Mouse (Mus musculus): ENCODE data around the gene Cyp27b1.
A peak's percentile ranks its signal among the peaks of the same experiment; 100 is the strongest.
"Not testable (repeated sequence)": the region's sequence is repeated elsewhere in the genome, so short reads cannot be mapped to it uniquely, and the experiment has no call there.

Cyp27b1 gene

DNA sequence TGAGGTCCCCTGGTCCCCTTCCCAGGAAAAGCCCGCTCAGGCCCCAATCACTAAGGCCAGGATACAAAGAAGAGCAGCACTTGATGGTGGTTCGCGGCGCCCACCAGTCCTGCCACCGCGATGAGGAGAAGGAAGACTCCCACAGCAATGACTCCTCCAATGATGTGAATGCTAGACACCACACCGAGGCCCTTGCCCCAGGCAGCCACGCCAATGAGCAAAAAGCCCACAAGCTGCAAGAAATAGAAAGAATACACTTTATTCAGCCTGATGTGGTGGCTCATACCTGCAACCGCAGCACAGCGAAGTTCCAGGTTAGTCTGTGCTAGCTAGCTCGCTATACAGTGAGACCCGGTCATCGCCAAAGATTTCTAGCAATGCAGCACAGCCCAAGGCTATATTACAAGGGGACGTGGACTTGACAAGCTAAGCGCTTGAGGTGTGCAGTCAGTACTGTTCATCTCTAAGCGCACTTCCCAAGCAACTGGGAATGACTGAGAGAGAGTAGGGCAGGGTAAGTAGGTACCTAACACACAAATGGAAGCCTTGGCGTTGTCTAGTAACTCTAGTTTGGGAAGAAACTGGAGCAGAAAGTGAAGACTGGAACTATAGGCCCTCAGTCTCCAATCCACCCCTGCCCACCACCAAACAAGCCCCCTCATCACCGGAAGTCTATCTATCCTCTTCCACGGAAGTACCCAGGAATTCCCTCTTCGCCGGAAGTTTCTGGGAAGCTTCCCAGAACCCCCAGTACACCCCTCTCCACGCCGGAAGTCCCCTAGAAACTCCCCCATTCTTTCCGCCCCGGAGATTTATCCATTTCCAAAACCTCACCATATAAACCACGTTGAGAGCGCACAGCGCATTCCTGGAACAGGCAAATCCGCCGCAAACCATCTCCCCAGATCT is 21.5 kb downstream of the Cyp27b1 start:
- peak in 1 of 2 experiments; percentile 55 for DNase-seq (ENCODE audit: low spot score in 2 of 2)

- DNase-seq (ENCODE audit: low spot score in 2 of 2), result peak; percentile 63 to 80
Observed at GRCm38 (mm10) chr10:127070190-127071121, 22.4 kb downstream of the Cyp27b1 start, which contains the start of gene Tspan31. Gene Tspan31 (minus strand): TSS chr10:127070264.

DNA sequence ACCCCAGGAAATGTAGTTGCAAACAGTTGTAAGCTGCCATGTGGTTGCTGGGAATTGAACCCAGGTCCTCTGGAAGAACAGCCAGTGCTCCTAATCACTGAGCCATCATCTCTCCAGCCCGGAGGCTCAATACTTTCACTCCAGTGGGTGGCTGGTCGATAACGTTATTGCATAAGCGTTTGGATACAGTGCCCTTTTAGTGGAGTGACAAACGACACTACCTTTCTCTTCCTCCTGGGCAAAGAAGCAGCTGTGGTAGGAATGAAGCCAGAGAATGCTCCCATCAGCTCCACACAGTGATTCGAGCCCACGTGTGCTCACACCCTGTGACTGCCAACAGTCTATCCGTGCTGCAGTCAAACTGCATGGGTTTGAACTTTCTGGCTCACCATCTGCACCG is 23.2 kb downstream of the Cyp27b1 start:
- no peak for DNase-seq (ENCODE audit: low spot score in 2 of 2)

DNA sequence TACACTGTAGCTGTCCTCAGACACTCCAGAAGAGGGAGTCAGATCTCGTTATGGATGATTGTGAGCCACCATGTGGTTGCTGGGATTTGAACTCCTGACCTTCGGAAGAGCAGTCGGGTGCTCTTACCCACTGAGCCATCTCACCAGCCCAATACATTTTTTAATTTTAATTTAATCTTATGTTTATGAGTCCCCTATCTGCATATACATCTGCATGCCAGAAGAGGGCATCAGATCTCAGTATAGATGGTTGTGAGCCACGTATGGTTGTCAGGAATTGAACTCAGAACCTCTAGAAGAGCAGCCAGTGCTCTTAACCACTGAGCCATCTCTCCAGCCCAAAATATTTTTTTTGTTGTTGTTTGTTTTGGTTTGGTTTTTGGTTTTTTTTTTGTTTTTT is 24.2 kb downstream of the Cyp27b1 start:
- not testable (repeated sequence) for DNase-seq (ENCODE audit: low spot score in 2 of 2)

GRCm38 (mm10) chr10:127072969-127073368 is 24.9 kb downstream of the Cyp27b1 start:
- DNase-seq (ENCODE audit: low spot score in 2 of 2), result not testable (repeated sequence)

DNA sequence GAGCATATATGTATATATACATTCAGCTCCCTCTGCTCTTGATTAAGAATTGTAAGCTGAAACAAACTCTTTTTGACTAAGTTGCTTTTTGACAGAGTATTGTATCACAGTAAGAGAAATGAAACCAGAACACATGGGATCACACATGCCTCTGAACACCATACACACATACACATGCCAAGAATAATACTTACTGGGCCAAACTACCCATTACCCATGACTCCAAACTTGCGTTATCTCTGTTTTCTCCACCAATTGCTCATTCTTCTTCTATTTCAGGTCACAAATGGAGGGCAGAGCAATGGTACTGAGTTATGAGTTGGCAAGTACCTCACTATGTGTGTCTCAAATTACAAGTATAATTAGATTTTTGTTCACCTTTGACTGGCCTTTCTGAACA is 25.9 kb downstream of the Cyp27b1 start:
- DNase-seq (ENCODE audit: low spot score in 2 of 2), result no peak

- no peak for DNase-seq (ENCODE audit: low spot score in 2 of 2)
Observed at GRCm38 (mm10) chr10:127075080-127075479, 27.0 kb downstream of the Cyp27b1 start, which contains the start of gene Agap2. Gene Agap2 (plus strand): TSS chr10:127075284.

- no peak for DNase-seq (ENCODE audit: low spot score in 2 of 2)
Observed at GRCm38 (mm10) chr10:127075651-127076050, 27.6 kb downstream of the Cyp27b1 start.

DNA sequence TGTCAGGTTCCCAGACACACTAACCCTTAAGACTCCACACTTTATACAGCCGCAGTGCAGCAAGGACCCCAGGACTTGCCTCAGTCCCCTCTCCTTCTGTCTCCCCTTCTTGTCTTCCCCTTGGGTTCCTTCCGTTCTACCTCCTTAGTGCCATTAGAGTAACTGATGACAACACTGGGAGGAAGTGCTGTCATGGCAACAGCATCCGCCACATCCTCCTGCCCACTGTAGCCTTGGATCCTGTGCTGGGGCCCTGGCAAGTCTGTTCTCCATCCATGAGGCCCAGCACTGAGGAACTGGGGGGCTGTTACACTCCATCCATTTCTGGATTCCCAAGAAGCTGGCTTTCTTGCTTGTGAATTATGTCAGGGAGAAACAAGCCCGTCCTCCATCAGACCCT is 28.0 kb downstream of the Cyp27b1 start:
- no peak for DNase-seq (ENCODE audit: low spot score in 2 of 2)

- no peak for DNase-seq (ENCODE audit: low spot score in 2 of 2)
Observed at GRCm38 (mm10) chr10:127077515-127077914, 29.5 kb downstream of the Cyp27b1 start.

DNA sequence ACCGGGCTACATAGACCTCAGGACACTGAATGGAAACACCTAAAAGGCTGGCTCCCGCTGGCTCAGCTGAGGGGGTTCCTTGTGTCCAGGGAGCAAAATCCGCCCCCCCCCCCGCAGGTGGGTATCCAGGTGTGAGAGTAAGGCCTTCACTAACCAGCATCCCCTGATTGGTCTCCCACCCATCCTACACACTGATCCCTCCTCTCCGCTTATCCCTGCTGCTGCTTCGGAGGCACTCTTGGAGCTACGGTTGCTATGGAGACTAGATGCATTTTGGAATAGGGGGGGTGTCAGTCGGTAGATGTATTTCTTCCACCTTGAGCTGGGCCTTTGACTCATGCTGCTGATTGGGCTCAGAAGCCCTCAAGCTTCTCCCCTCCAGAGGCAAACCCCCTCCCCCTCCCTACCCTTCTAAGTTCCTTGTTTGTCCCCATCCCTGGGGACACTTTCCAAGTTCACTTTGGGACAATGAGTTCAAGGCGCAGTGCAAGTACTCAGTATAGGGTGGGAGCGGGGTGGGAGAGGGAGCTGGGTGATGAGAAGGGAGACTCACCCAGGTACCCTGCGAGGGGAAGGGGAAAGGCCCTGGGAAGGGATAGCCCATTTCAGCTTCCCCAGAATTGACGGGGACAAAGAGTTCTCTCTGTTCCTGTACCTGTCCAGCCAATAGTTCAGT is 30.1 kb downstream of the Cyp27b1 start:
- DNase-seq (ENCODE audit: low spot score in 2 of 2), result no peak

GRCm38 (mm10) chr10:127078677-127079575 is 30.9 kb downstream of the Cyp27b1 start:
- DNase-seq (ENCODE audit: low spot score in 2 of 2), result peak in 1 of 2 experiments; percentile 61

GRCm38 (mm10) chr10:127079665-127080391 is 31.8 kb downstream of the Cyp27b1 start:
- no peak for DNase-seq (ENCODE audit: low spot score in 2 of 2)

GRCm38 (mm10) chr10:127080901-127081780 is 33.1 kb downstream of the Cyp27b1 start:
- no peak for DNase-seq (ENCODE audit: low spot score in 2 of 2)

GRCm38 (mm10) chr10:127081996-127082620 is 34.1 kb downstream of the Cyp27b1 start:
- no peak for DNase-seq (ENCODE audit: low spot score in 2 of 2)

DNA sequence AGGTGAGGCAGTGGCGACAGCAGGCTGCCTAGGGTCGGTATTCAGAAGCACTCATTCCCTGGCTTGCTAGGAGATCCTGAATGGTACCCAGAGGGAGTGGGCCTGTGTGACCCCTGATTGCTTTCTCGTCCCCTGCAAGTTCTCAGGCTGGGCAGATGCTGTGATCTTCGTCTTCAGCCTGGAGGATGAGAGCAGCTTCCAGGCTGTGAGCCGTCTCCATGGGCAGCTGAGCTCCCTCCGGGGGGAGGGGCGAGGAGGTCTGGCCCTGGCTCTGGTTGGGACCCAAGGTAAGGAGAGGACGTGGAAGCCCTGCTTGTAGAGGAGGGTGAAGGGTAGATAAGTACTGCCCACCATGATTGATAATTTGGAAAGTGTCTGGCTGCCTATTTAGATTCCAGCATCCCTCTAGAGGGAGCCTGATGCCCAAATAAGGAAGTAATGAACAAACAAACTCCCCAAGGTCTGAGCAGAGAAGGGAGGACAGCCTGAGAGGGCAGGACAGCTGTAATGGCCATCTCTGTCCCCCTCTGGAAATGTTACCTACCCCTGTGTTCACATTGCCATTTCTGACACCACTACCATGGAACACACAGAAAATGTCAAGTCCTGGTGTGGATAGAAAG is 35.4 kb downstream of the Cyp27b1 start:
- DNase-seq (ENCODE audit: low spot score in 2 of 2), result no peak

GRCm38 (mm10) chr10:127083915-127084306 is 35.9 kb downstream of the Cyp27b1 start:
- no peak for DNase-seq (ENCODE audit: low spot score in 2 of 2)

- no peak for DNase-seq (ENCODE audit: low spot score in 2 of 2)
Observed at GRCm38 (mm10) chr10:127085052-127085451, 37.0 kb downstream of the Cyp27b1 start.

Measured in cerebellum, postnatal 4 days (tissue).